Mouse (Mus musculus): ENCODE results near the gene Vezt. TPM values are rescaled to one million over a fixed set of nuclear protein-coding genes. Genes with fewer than 3 reads are reported as not detected.
A peak's percentile ranks its signal among the peaks of the same experiment; 100 is the strongest.

Vezt gene
- polyA plus RNA-seq, 1 experiment, result 16.5 TPM

GRCm38 (mm10) chr10:94037596-94037995 is 2.0 kb upstream of the Vezt start:
- no peak for DNase-seq (ENCODE audit: low spot score)

- no peak for DNase-seq (ENCODE audit: low spot score)
These were observed 1.6 kb upstream of the Vezt start for GRCm38 (mm10) chr10:94037196-94037595.

GRCm38 (mm10) chr10:94036375-94036758 is 750 bp upstream of the Vezt start:
- DNase-seq (ENCODE audit: low spot score), result no peak

- peak; percentile 61 for DNase-seq (ENCODE audit: low spot score)
These were observed 550 bp downstream of the Vezt start for GRCm38 (mm10) chr10:94034876-94035657.

GRCm38 (mm10) chr10:94031164-94031563 is 4.5 kb downstream of the Vezt start:
- no peak for DNase-seq (ENCODE audit: low spot score)

- no peak for DNase-seq (ENCODE audit: low spot score)
These were observed 7.1 kb downstream of the Vezt start for GRCm38 (mm10) chr10:94028493-94028892.

GRCm38 (mm10) chr10:94025079-94025478 is 10.5 kb downstream of the Vezt start:
- no peak for DNase-seq (ENCODE audit: low spot score)

- no peak for DNase-seq (ENCODE audit: low spot score)
These were observed 14.6 kb downstream of the Vezt start for GRCm38 (mm10) chr10:94021059-94021458.

GRCm38 (mm10) chr10:94020587-94020986 is 15.0 kb downstream of the Vezt start:
- DNase-seq (ENCODE audit: low spot score), result no peak

- no peak for DNase-seq (ENCODE audit: low spot score)
These were observed 18.2 kb downstream of the Vezt start for GRCm38 (mm10) chr10:94017455-94017854.

- no peak for DNase-seq (ENCODE audit: low spot score)
These were observed 21.4 kb downstream of the Vezt start for GRCm38 (mm10) chr10:94014200-94014599.

- DNase-seq (ENCODE audit: low spot score), result no peak
These were observed 22.4 kb downstream of the Vezt start for GRCm38 (mm10) chr10:94013196-94013595.

GRCm38 (mm10) chr10:94011024-94011423 is 24.6 kb downstream of the Vezt start:
- DNase-seq (ENCODE audit: low spot score), result no peak

- no peak for DNase-seq (ENCODE audit: low spot score)
These were observed 25.5 kb downstream of the Vezt start for GRCm38 (mm10) chr10:94009991-94010679.

GRCm38 (mm10) chr10:94008356-94008755 is 27.3 kb downstream of the Vezt start:
- no peak for DNase-seq (ENCODE audit: low spot score)

- DNase-seq (ENCODE audit: low spot score), result no peak
These were observed 35.4 kb downstream of the Vezt start for GRCm38 (mm10) chr10:94000223-94000622.

GRCm38 (mm10) chr10:93999357-93999756 is 36.3 kb downstream of the Vezt start:
- no peak for DNase-seq (ENCODE audit: low spot score)

GRCm38 (mm10) chr10:93995100-93995499 is 40.5 kb downstream of the Vezt start:
- no peak for DNase-seq (ENCODE audit: low spot score)

GRCm38 (mm10) chr10:93994136-93994535 is 41.5 kb downstream of the Vezt start:
- DNase-seq (ENCODE audit: low spot score), result no peak

- DNase-seq (ENCODE audit: low spot score), result no peak
These were observed 50.3 kb downstream of the Vezt start for GRCm38 (mm10) chr10:93985357-93985756.

GRCm38 (mm10) chr10:93969306-93969705 is 66.3 kb downstream of the Vezt start:
- no peak for DNase-seq (ENCODE audit: low spot score)

- DNase-seq (ENCODE audit: low spot score), result no peak
These were observed 68.1 kb downstream of the Vezt start for GRCm38 (mm10) chr10:93967486-93967885.

- no peak for DNase-seq (ENCODE audit: low spot score)
These were observed 81.6 kb downstream of the Vezt start for GRCm38 (mm10) chr10:93954023-93954422.

Data from urinary bladder, adult 2 months (tissue).